7 mouse cellular contexts compared by ENCODE assay signal in the genomic region with DNA sequence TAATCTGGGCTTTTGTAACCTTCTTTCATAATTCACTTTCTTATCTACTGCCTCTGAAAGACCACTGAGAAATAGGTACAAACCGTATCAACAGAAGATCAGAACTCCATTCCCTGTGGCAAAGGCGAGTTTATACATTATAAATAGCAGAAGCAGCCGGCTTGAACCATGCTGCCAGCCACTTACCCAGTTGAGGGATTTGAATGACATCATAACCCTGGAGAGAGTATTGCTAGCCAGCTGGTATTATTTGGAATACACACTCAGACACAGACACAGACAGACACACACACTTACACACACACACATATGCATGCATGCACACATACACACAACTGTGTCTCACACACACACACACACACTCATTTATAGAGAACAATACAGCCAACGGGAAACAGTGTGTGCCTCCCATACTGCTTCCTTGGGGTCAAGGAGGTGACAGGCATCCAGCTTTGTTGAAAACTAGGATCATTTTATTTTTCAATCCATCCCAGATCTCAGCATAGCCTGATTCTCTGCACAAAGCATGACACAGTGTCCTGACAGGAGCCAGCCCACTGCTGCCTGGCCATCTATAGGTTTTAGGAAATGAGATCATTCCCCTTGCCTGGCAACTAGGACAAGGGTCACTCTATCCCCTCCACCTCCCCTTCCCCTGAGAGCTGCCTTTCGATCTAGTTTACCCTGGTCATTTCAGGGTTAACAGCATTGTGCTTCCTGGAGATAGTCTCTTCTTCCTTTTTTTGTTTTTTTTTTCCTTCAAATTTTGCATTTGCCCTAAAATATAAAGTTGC. TPM values are rescaled to one million over a fixed set of nuclear protein-coding genes. Genes with fewer than 3 reads are reported as not detected.
DNase-seq lines count a peak whose midpoint lies in the region; ATAC-seq lines count a peak whose summit lies in the region.

TSS of gene Igf1 (plus strand) at position 253 of the 794 bp plus-strand sequence.

- WGBS in neural tube, embryonic 11.5 days, result 52% methylated on average over 5 of the region's 5 CpGs
- WGBS in forebrain, embryonic 10.5 days, result 52% methylated on average over 5 of the region's 5 CpGs
- 45% methylated on average over 5 of the region's 5 CpGs for WGBS in hindbrain, embryonic 11.5 days
- WGBS in midbrain, embryonic 14.5 days, result 36% methylated on average over 5 of the region's 5 CpGs

- ATAC-seq in neural tube, embryonic 11.5 days (ENCODE audit: insufficient read depth, low FRiP score, low TSS enrichment), result no peak
- ATAC-seq in hindbrain, embryonic 11.5 days (ENCODE audit: low FRiP score), result no peak
- 0 out of 2 replicates have a peak, but pooled peaks have one; percentile 22 for ATAC-seq in midbrain, embryonic 14.5 days (ENCODE audit: low FRiP score, low TSS enrichment)

- no peak within 1 kb of the TSS for H3K9ac ChIP-seq in neural tube, embryonic 11.5 days (ENCODE audit: low read length)
- no peak within 1 kb of the TSS for H3K9ac ChIP-seq in hindbrain, embryonic 11.5 days (ENCODE audit: low read depth, low read length)
- H3K9ac ChIP-seq in midbrain, embryonic 14.5 days (replicated peaks; ENCODE audit: low read length), result no peak within 1 kb of the TSS

- no peaks in the 10 kb centered on the region; the same call in 1 of the 2 replicates for H3K4me1 ChIP-seq in neural tube, embryonic 11.5 days (ENCODE audit: control insufficient read depth, insufficient read depth, low read length)
- H3K4me1 ChIP-seq in forebrain, embryonic 10.5 days, result peaks cover 65% of the 10 kb centered on the region
- H3K4me1 ChIP-seq in hindbrain, embryonic 11.5 days (replicated peaks; ENCODE audit: control insufficient read depth, insufficient read depth, low read length), result peaks cover 2% of the 10 kb centered on the region; the same call in 1 of the 2 replicates
- H3K4me1 ChIP-seq in midbrain, embryonic 14.5 days (ENCODE audit: control insufficient read depth, insufficient read depth, low read length), result peaks cover 26% of the 10 kb centered on the region

- H3K4me2 ChIP-seq in neural tube, embryonic 11.5 days (ENCODE audit: low read depth), result peak within 1 kb of the TSS; percentile 4; the same call in 1 of the 2 replicates
- H3K4me2 ChIP-seq in hindbrain, embryonic 11.5 days (replicated peaks; ENCODE audit: low read depth, low read length), result no peak within 1 kb of the TSS
- peak within 1 kb of the TSS; percentile 84 for H3K4me2 ChIP-seq in midbrain, embryonic 14.5 days (ENCODE audit: low read length)

- no peak for DNase-seq in neural tube, embryonic 11.5 days (ENCODE audit: low spot score)
- DNase-seq in neural tube, embryonic 10.5 days (ENCODE audit: extremely low spot score, low spot score), result no peak
- DNase-seq in forebrain, embryonic 10.5 days (ENCODE audit: extremely low spot score, low spot score), result no peak
- DNase-seq in hindbrain, embryonic 11.5 days (ENCODE audit: low spot score), result no peak
- peak; percentile 34 for DNase-seq in midbrain, embryonic 14.5 days
- no peak for DNase-seq in layer of hippocampus, adult 8-10 months (ENCODE audit: low spot score in 2 of 2)
- no peak for DNase-seq in right cerebral cortex, postnatal 4 days

- no peak within 1 kb of the TSS for H3K27ac ChIP-seq in neural tube, embryonic 11.5 days (ENCODE audit: low read depth, low read length)
- H3K27ac ChIP-seq in forebrain, embryonic 10.5 days, result peak within 1 kb of the TSS; percentile 84
- H3K27ac ChIP-seq in hindbrain, embryonic 11.5 days (ENCODE audit: low read depth, low read length), result no peak within 1 kb of the TSS
- H3K27ac ChIP-seq in midbrain, embryonic 14.5 days (replicated peaks; ENCODE audit: low read depth, low read length), result 0 out of 2 replicates have a peak within 1 kb of the TSS, but pooled peaks have one; percentile 8

- H3K27me3 ChIP-seq in neural tube, embryonic 11.5 days (ENCODE audit: control insufficient read depth, insufficient read depth, low read length), result no peaks in the 10 kb centered on the region
- H3K27me3 ChIP-seq in forebrain, embryonic 10.5 days (ENCODE audit: poor library complexity, severe bottlenecking), result peaks cover 64% of the 10 kb centered on the region
- no peaks in the 10 kb centered on the region for H3K27me3 ChIP-seq in hindbrain, embryonic 11.5 days (ENCODE audit: control insufficient read depth, insufficient read depth, low read length)
- no peaks in the 10 kb centered on the region for H3K27me3 ChIP-seq in midbrain, embryonic 14.5 days (ENCODE audit: control insufficient read depth, insufficient read depth, low read length)

- H3K9me3 ChIP-seq in neural tube, embryonic 11.5 days (ENCODE audit: control insufficient read depth, low read length), result no peaks in the 10 kb centered on the region
- H3K9me3 ChIP-seq in forebrain, embryonic 10.5 days, result no peaks in the 10 kb centered on the region
- no peaks in the 10 kb centered on the region for H3K9me3 ChIP-seq in hindbrain, embryonic 11.5 days (ENCODE audit: control insufficient read depth, low read length)
- H3K9me3 ChIP-seq in midbrain, embryonic 14.5 days (ENCODE audit: control insufficient read depth, low read length), result no peaks in the 10 kb centered on the region

- peak within 1 kb of the TSS; percentile 45; the same call in 1 of the 2 replicates for H3K4me3 ChIP-seq in neural tube, embryonic 11.5 days (ENCODE audit: low read depth, low read length)
- peak within 1 kb of the TSS; percentile 60 for H3K4me3 ChIP-seq in forebrain, embryonic 10.5 days
- H3K4me3 ChIP-seq in hindbrain, embryonic 11.5 days (ENCODE audit: low read depth, low read length), result no peak within 1 kb of the TSS
- no peak within 1 kb of the TSS for H3K4me3 ChIP-seq in midbrain, embryonic 14.5 days (replicated peaks; ENCODE audit: low read depth, low read length)

- H3K36me3 ChIP-seq in neural tube, embryonic 11.5 days (ENCODE audit: control insufficient read depth, insufficient read depth, low read length), result no peaks in the 10 kb centered on the region
- no peaks in the 10 kb centered on the region for H3K36me3 ChIP-seq in forebrain, embryonic 10.5 days (replicated peaks)
- no peaks in the 10 kb centered on the region for H3K36me3 ChIP-seq in hindbrain, embryonic 11.5 days (ENCODE audit: control insufficient read depth, insufficient read depth, low read length)
- no peaks in the 10 kb centered on the region for H3K36me3 ChIP-seq in midbrain, embryonic 14.5 days (ENCODE audit: control insufficient read depth, insufficient read depth, low read length)

RNA-seq across cellular contexts. Expression of gene Igf1, which starts in this region (rescaled TPM):
- polyA plus RNA-seq in neural tube, embryonic 11.5 days (2014; fragmentation: Nextera tagmentation; extraction: Ambion mirVana), result 34.9 and 42.5 TPM in 2 replicates
- 30.0 and 35.5 TPM in 2 replicates for polyA plus RNA-seq in forebrain, embryonic 10.5 days (2016; fragmentation: Nextera tagmentation; extraction: Ambion mirVana)
- polyA plus RNA-seq in hindbrain, embryonic 11.5 days (2014; fragmentation: Nextera tagmentation; extraction: Ambion mirVana), result 32.7 and 33.8 TPM in 2 replicates
- polyA plus RNA-seq in midbrain, embryonic 14.5 days (2014; fragmentation: Nextera tagmentation; extraction: Ambion mirVana), result 9.7 and 10.4 TPM in 2 replicates
- total RNA-seq in layer of hippocampus, adult 8-10 months (2022), result 10 to 100 TPM in 2 of 4 experiments, 1 to 10 TPM in 2; 7.2 to 24.8 (median 12.2) TPM

Comparison
In these comparisons a context has a peak if more than half of its experiments do, and no peak if none do; other contexts are left out.
1. H3K27ac ChIP-seq: peak in forebrain, embryonic 10.5 days (single experiment) and midbrain, embryonic 14.5 days (single experiment); none in neural tube, embryonic 11.5 days (single experiment) and hindbrain, embryonic 11.5 days (single experiment).
2. H3K4me3 ChIP-seq: peak in neural tube, embryonic 11.5 days (single experiment) and forebrain, embryonic 10.5 days (single experiment); none in hindbrain, embryonic 11.5 days (single experiment) and midbrain, embryonic 14.5 days (single experiment).